In genomic region chr16:35404864-35405263, GRCm38 (mm10) we compare ENCODE assay signal across 22 mouse cellular contexts. TPM values are rescaled to one million over a fixed set of nuclear protein-coding genes. Genes with fewer than 3 reads are reported as not detected.
DNase-seq lines count a peak whose midpoint lies in the region; ATAC-seq and TF ChIP-seq lines count a peak whose summit lies in the region.
"Had no signal": no experiment of that assay in that cellular context is flagged by ENCODE, and none has a peak within 500 bp of the region (broad histone marks: within the 10 kb centered on the region; RNA-seq: fewer than 3 reads in every experiment).

No protein-coding gene starts in this region.

- no peaks in the 10 kb centered on the region for H3K27me3 ChIP-seq in ES-Bruce4 (ENCODE audit: control insufficient read depth, insufficient read depth, low read length, poor library complexity, severe bottlenecking)
- H3K27me3 ChIP-seq in kidney, adult 2 months (replicated peaks; ENCODE audit: control insufficient read depth, insufficient read depth, low read length), result no peaks in the 10 kb centered on the region
- H3K27me3 ChIP-seq: heart, embryonic 12.5 days; heart, embryonic 15.5 days; hindbrain, embryonic 12.5 days; hindbrain, embryonic 15.5 days had no signal

- ATAC-seq in frontal cortex, adult (ENCODE audit: low TSS enrichment), result 0 out of 2 replicates have a peak, but pooled peaks have one; percentile 3
- ATAC-seq: forebrain, embryonic 14.5 days; forebrain, postnatal 0 days had no signal

- 89% methylated on average over 5 of the region's 5 CpGs for WGBS in kidney, adult 2 months

- no peak overlapping the region for H3K27ac ChIP-seq in ES-Bruce4 (ENCODE audit: insufficient read depth, low read length)
- H3K27ac ChIP-seq in kidney, adult 2 months (ENCODE audit: insufficient read depth, low read depth, low read length), result no peak overlapping the region
- H3K27ac ChIP-seq: forebrain, embryonic 10.5 days; heart, embryonic 15.5 days; hindbrain, embryonic 12.5 days; hindbrain, embryonic 15.5 days had no signal

- H3K9me3 ChIP-seq in ES-Bruce4 (replicated peaks; ENCODE audit: control insufficient read depth, insufficient read depth, low read length, poor library complexity, severe bottlenecking), result no peaks in the 10 kb centered on the region
- H3K9me3 ChIP-seq: forebrain, embryonic 10.5 days; heart, embryonic 12.5 days; heart, embryonic 15.5 days; hindbrain, embryonic 12.5 days; hindbrain, embryonic 15.5 days had no signal

- no peak for TF ChIP-seq CTCF in ES-Bruce4 (IDR thresholded peaks at IDR 0.05; ENCODE audit: low read depth, low read length)
- TF ChIP-seq CTCF in kidney, adult 2 months (conservative IDR thresholded peaks at IDR 0.05; ENCODE audit: insufficient read depth, insufficient read length, low read depth, low read length), result no peak

- DNase-seq in frontal cortex, postnatal 10 days (ENCODE audit: low spot score in 2 of 2), result no peak
- peak; percentile 7 for DNase-seq in layer of hippocampus, adult 9-11 months
- no peak for DNase-seq in layer of hippocampus, postnatal 14 days (ENCODE audit: low spot score in 2 of 2)
- peak; percentile 39 for DNase-seq in ZHBTc4 (ENCODE audit: low read depth, low spot score)
- DNase-seq in kidney, adult 2 months, result no peak
- DNase-seq: adrenal gland, postnatal 10 days; adrenal gland, postnatal 36 days; cerebellum, adult 18-20 months; cerebellum, adult 9-10 months; cerebellum, postnatal 14 days; forebrain, postnatal 0 days; gastrocnemius, postnatal 10 days; gastrocnemius, postnatal 36 days; heart, postnatal 10 days had no signal

- no peaks in the 10 kb centered on the region for H3K36me3 ChIP-seq in ES-Bruce4 (ENCODE audit: control insufficient read depth, insufficient read depth, low read length, poor library complexity, severe bottlenecking)
- H3K36me3 ChIP-seq in kidney, adult 2 months (ENCODE audit: control insufficient read depth, insufficient read depth, low read length), result no peaks in the 10 kb centered on the region
- H3K36me3 ChIP-seq: hindbrain, embryonic 15.5 days had no signal

- 0 out of 2 replicates have a peak, but pooled peaks have one; percentile 16 for TF ChIP-seq EP300 in ES-Bruce4 (IDR thresholded peaks at IDR 0.05; ENCODE audit: insufficient read depth, low read depth, low read length)

- no peak overlapping the region for H3K4me3 ChIP-seq in ES-Bruce4 (ENCODE audit: low read depth, low read length)
- H3K4me3 ChIP-seq in kidney, adult 2 months (ENCODE audit: insufficient read depth, low read depth, low read length), result no peak overlapping the region
- H3K4me3 ChIP-seq: forebrain, embryonic 10.5 days; heart, embryonic 12.5 days; heart, embryonic 15.5 days; hindbrain, embryonic 12.5 days; hindbrain, embryonic 15.5 days had no signal

- TF ChIP-seq POLR2A in ES-Bruce4 (IDR thresholded peaks at IDR 0.05; ENCODE audit: insufficient read depth, low read length), result no peak
- TF ChIP-seq POLR2A in kidney, adult 2 months (IDR thresholded peaks at IDR 0.05; ENCODE audit: low read depth, low read length), result no peak

- H3K9ac ChIP-seq in ES-Bruce4 (ENCODE audit: low read depth, poor library complexity, severe bottlenecking), result no peak overlapping the region
- H3K9ac ChIP-seq: forebrain, postnatal 0 days; heart, embryonic 12.5 days; heart, embryonic 15.5 days; hindbrain, embryonic 12.5 days; hindbrain, embryonic 15.5 days had no signal

- no peaks in the 10 kb centered on the region for H3K4me1 ChIP-seq in ES-Bruce4 (ENCODE audit: control insufficient read depth, insufficient read depth, low read length)
- no peaks in the 10 kb centered on the region for H3K4me1 ChIP-seq in kidney, adult 2 months (ENCODE audit: control insufficient read depth, insufficient read depth, low read length)
- H3K4me1 ChIP-seq: forebrain, embryonic 10.5 days; heart, embryonic 12.5 days; heart, embryonic 15.5 days; hindbrain, embryonic 12.5 days; hindbrain, embryonic 15.5 days had no signal

RNA-seq across cellular contexts. Expression of gene Sec22a, which starts 41.1 kb away (rescaled TPM):
- 10 to 100 TPM; 18.1 to 18.5 TPM for total RNA-seq in layer of hippocampus, postnatal 14 days (2021)
- 29.3 and 32.8 TPM in 2 replicates for polyA plus RNA-seq in ES-Bruce4 (2011; ENCODE audit: insufficient read depth, insufficient read length, low read depth, missing spikeins)
- 24.1 and 26.5 TPM in 2 replicates for polyA plus RNA-seq in kidney, adult 2 months (2012; rRNA removed)

Comparison
In these comparisons a context has a peak if more than half of its experiments do, and no peak if none do; other contexts are left out.
1. DNase-seq: peak in layer of hippocampus, adult 9-11 months (single experiment) and ZHBTc4 (single experiment); none in frontal cortex, postnatal 10 days (0 of 2), layer of hippocampus, postnatal 14 days (0 of 2) and kidney, adult 2 months (single experiment).